Mouse (Mus musculus) embryo, embryonic 10.5 days (tissue): ENCODE measurements around the gene Mrpl28.
"Not testable (repeated sequence)": the region's sequence is repeated elsewhere in the genome, so short reads cannot be mapped to it uniquely, and the experiment has no call there.

Source experiments
- DNase-seq: peaks from one replicate; pipeline ENCODE4 v3.0.0-alpha.2; 2015; ENCODE audit warnings: low spot score

Gene Mrpl28

GRCm38 (mm10) chr17:26115956-26116487, 7.3 kb upstream of the Mrpl28 start:
- DNase-seq: no peak

DNA sequence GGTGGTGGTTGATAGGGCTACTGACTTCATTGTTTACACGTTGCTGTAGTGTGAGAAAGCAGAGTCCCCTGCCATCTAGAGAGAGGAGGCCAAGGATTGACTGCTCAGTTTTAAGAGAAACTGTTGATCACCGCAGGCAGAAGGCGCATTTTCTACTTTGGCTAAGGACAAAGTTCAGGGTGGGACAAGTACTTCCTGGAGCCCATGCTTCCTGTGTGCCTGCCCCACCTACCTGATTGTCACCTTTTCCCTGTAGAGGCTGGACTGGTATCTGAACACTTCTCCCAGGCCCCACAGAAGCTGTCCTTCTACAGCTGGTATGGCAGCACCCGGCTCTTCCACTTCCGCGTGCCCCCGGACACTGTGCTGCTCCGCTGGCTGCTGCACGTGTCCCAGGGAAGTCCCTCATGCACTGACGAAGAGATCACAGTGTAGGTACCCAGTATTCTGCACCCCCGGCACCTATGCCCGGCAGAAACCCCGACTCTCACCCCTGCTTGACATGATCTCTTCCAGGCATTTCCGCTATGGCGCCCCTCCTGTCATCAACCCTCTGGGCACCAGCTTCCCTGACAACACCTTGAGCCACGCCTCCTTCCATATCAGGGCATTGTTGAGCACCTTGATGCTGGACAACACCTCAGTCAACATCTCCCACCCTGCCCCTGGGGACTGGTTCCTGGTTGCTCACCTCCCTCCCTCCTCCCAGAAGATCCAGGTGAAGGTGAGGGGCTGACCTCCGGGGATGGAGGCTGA, 6.6 kb upstream of the Mrpl28 start:
- DNase-seq: no peak

DNA sequence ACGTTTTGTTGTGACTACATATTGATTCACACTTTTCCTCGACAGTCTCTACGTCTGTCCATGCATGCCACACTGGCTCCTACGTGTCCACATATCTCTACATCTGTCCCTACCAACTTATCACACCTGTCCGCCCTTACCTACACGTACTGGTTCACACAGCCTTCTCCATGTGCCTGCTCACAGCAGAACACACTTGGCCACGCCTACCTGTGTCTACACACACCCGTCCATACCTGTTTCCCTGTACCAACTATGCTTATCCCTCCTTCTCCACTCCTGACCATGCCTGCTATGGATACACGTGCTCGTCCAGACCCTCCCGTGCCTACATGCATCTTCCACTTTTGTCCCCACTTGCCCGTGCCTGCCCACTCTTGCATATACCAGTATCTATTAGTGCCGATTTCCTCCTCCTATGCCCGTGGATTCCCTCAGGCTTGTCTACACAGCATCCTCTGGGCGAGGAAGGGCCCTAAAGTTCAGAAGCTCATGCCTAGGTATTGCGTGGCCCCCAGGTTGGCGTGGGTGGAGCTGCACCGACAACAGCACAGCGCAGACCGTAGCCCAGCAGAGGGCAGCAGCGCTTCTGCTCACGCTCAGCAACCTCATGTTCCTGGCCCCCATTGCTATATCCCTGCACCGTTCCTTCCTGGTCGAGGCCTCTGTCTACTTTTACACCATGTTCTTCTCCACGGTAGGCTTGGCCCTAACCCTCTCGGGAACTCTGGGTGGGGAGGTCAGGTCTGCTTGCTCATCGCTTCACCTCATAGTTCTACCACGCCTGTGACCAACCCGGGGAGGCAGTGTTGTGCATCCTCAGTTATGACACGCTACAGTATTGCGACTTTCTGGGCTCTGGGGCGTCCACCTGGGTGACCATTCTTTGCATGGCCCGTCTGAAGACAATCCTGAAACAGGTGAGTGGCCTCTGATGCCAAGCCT, 3.3 kb upstream of the Mrpl28 start:
- DNase-seq: peak; percentile 73

GRCm38 (mm10) chr17:26122431-26123140, 714 bp upstream of the Mrpl28 start:
- DNase-seq: no peak

GRCm38 (mm10) chr17:26124560-26124959, 1.3 kb downstream of the Mrpl28 start:
- DNase-seq: no peak

DNA sequence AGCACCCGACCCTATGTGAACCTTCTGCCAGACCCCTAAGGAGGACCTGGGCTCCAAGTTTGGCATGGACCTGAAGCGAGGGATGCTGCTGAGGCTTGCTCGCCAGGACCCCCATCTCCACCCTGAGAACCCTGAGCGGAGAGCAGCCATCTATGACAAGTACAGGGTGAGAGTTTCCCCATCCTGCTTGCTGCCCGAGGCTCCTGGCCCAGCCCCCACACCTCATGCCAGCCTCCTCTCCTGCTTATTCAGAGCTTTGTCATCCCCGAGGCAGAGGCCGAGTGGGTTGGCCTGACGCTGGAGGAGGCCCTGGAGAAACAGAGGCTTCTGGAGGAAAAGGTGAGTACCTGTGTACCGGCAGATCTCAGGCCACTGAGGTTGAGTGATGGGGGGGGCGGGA, 1.9 kb downstream of the Mrpl28 start:
- DNase-seq: no peak

GRCm38 (mm10) chr17:26131062-26131732, 7.9 kb downstream of the Mrpl28 start:
- no peak for DNase-seq

GRCm38 (mm10) chr17:26131856-26132853, 8.9 kb downstream of the Mrpl28 start:
- no peak for DNase-seq

DNA sequence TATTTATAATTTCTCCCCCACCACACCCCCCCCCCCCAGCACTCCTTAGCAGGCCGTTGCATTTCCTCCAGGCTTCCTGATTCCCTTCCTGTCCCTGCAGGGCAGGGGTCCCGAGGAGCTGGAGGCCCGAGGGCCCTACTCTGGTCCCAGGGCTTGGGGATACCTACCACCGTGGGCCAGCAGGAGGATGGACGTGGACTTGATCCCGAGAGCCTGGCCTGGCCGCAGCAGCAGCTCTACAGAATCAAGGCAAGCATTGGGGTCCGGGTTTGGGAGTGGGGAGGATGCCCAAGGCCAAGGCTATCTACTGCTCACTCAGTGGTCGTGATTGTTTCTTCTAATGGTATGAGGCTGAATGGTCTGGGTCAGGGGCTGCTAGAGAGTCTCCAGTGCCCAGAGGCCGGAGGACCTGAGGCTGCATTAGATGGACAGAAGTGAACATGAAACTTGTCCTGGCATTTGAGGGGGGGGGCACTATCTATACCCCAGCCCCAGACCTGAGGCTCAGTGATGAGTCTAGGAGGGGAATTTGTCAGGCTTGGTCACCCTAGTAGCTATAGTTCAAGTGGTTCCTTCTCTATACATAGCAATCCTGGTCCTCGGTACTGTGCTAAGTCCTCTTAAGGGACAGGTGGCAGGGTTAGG, 13.9 kb downstream of the Mrpl28 start:
- DNase-seq: no peak

DNA sequence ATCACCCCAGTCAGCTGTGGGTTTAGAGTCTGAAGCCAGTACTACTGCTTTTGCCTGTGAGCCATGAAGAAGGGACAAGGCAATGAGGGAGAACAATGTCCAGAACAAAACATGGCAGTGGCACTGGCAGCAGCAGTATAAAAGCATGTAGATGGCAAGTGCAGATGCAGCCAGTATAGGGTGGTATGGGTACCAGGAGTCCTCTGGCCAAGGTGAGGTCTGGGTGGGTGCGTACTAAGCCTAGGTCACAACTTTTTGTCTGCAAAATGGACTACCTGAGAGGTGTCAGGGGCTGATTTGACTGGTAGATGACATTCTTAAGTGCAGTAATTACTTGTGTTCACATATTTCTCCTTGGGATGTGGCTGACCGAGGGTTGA, 14.4 kb downstream of the Mrpl28 start:
- no peak for DNase-seq

DNA sequence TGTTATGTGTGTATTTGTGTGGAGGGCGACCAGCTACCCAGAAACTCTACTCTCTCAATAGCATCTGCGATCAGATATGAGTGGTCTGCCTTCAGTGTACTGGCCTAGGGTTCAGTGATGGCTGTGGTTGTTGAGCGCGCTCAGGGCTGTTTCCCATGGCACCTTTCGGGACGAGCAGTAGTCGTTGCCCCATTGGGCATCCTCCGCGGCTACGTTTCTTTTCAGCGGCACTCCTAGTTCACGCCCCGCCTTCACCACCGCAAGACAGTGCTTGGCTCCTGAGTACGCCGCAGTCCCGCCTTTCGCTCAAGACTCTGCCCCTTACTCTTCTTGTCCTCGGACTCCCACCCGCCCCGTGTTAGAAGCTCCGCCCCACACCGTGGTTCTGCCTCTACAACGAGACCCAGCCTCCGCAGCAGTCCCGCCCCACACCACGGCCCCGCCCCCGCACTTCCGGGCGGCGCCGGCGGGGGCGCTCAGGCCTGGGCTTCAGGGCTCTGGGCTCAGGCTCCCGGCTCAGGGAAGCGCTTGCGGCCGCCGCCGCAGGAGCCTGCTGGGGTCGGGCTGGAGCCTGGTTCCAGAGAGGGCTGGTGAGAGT, 15.0 kb downstream of the Mrpl28 start, which contains the start of gene Axin1:
Axin1 (plus strand) TSS at position 450 of the 598 bp plus-strand sequence.
- DNase-seq: peak; percentile 98

DNA sequence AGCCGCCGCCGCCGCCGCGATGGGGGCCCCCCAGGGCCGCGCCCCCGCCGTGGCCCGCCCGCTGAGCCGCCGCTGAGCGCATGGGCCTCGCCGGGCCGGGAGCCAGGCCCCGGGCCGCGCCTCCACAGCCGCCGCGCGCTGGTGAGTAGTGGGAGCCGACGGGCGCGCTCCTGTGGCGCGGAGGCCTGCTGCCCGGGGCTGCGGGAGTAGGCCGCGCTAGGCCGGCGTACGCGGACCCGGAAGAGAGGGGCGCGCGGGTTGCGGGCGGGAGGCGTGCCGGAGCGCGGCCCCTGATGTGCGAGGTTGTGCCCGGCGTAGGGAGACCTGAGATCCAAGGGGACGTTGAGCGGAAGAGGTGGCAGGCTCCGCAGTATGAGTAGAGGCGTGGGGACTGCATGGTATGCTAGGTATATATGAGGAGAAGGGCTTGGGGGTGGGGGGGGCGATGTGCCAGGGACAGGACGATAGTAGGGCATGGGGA, 15.6 kb downstream of the Mrpl28 start:
- peak; percentile 38 for DNase-seq

DNA sequence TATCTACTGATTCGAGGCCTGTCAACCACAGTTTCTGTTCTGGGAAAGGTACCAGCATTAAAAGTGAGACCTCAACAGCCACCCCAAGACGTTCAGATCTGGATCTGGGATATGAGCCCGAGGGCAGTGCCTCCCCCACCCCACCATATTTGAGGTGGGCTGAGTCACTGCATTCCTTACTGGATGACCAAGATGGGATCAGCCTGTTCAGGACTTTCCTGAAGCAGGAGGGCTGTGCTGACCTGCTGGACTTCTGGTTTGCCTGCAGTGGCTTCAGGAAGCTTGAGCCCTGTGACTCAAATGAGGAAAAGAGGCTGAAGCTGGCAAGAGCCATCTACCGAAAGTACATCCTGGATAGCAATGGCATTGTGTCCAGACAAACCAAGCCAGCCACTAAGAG, 19.5 kb downstream of the Mrpl28 start:
- no peak for DNase-seq

DNA sequence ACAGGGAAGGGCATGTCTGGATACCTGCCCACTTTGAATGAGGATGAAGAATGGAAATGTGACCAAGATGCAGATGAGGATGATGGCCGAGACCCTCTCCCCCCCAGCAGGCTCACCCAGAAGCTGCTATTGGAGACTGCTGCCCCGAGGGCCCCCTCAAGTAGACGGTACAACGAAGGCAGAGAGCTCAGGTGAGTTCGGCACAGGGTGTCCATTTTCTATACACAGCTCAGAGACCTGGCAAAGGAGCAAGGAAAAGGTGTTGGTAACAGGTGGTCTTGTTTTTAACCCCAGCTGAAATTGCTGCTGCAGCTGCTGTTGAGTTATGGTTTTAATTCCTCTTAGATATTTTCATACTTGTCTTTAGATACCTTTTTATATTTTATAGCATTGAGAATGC, 20.1 kb downstream of the Mrpl28 start:
- no peak for DNase-seq

DNA sequence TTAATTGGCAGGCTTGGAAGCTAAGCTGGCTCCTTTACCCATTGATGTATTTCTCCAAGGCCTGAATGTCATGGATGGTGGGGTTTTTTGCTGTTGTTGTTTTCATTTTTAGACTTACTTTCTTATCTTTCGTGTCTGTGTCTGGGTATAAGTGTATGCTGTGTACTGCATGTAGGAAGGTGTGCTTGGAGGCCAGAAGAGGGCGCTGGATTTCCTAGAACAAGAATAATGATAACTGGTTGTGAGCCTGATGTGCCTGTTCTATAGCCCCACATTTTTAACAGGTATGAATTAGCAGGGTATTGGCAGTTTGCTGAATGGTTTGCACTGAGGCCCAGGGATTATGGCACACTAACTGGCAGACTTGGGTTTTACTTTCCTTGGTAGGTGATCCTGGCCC, 25.8 kb downstream of the Mrpl28 start:
- no peak for DNase-seq

DNA sequence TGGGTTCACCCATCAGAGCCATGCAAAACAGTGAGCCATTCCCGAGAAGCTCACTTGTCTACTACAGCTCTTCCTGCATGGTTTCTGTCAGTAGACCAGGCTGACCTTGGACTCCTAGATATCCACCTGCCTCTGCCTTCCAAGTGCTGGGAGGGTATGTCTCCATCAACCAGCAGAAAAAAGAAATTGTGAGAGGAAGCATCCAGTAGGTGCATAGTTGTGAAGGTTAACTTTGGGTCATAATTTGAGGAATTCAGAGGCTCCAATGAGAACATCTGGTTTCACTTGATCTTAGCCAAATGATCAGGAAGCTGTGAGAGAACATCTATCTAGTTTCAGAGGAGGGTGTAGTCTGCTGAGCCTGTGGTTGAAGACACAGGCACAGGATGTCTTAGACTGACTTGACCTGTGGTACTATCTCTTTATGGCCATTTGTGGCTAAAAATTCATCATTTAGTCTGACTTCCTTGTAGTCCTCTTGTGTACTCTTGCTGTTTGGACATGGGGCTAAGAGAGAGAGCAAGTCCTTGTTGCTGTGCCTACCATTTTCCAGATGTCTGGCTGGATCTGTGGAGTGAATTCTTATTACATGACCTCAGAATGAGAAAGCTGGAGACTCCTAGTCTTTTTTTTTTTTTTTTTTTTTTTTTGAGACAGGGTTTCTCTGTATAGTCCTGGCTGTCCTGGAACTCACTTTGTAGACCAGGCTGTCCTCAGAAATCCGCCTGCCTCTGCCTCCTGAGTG, 28.8 kb downstream of the Mrpl28 start:
- DNase-seq: no peak

DNA sequence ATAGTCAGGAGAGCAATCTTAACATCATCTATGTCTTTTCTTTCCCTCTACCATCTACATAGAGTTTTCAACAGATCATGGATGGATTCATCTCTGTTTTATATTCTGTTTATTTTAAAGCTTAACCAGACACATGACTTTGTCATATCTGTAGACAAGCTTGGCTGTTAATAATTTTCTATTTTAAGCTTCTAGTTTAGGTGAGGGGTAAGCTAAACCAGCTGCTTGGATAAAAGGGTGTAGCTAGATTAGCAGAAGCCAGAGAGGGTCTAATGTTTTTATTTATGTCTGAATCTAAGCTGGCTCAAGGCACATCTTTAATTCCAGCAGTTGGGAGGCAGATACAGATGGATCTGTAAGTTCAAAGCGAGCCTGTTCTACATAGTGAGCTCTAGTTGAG, 39.4 kb downstream of the Mrpl28 start:
- DNase-seq: no peak

- no peak for DNase-seq
Measured at GRCm38 (mm10) chr17:26168039-26168438, 44.7 kb downstream of the Mrpl28 start.

- not testable (repeated sequence) for DNase-seq
Measured at GRCm38 (mm10) chr17:26175248-26175647, 51.9 kb downstream of the Mrpl28 start.
